Mouse (Mus musculus) limb, embryonic 12.5 days (tissue): ENCODE data around the gene Atl1. TPM values are rescaled to one million over a fixed set of nuclear protein-coding genes. Genes with fewer than 3 reads are reported as not detected.

Experiments used
- polyA plus RNA-seq: library from polyadenylated mRNA; unstranded; fragments of >200 nt; fragmentation: Nextera tagmentation; extraction: Ambion mirVana; gene quantifications from 2 replicates; pipeline ENCODE4 v1.2.1, GENCODE M21; 2016

Atl1 gene
- polyA plus RNA-seq, 1 experiment from 2014 or later, result 5.4 TPM

Other genes starting within 250 kb of the Atl1 start
- 9.4 and 9.9 TPM in 2 replicates for gene Sos2, start 210.8 kb upstream of the Atl1 start, polyA plus RNA-seq
- gene L2hgdh, start 167.7 kb upstream of the Atl1 start, polyA plus RNA-seq, result 19.6 and 22.3 TPM in 2 replicates
- 28.1 and 33.4 TPM in 2 replicates for gene Atp5s, start 167.7 kb upstream of the Atl1 start, polyA plus RNA-seq
- gene Cdkl1, start 101.3 kb upstream of the Atl1 start, polyA plus RNA-seq, result 0.88 and 1.2 TPM in 2 replicates
- 48.2 and 51.1 TPM in 2 replicates for gene Map4k5, start 586 bp downstream of the Atl1 start, polyA plus RNA-seq
- gene Sav1, start 94.4 kb downstream of the Atl1 start, polyA plus RNA-seq, result 12.2 and 13.3 TPM in 2 replicates
- 11.4 and 12.0 TPM in 2 replicates for gene Nin, start 221.1 kb downstream of the Atl1 start, polyA plus RNA-seq